Mouse (Mus musculus): ENCODE results near the gene Casr. TPM values are rescaled to one million over a fixed set of nuclear protein-coding genes. Genes with fewer than 3 reads are reported as not detected.

Gene Casr
- 0.20 TPM in 1 of 2 replicates, not detected in the other for polyA plus RNA-seq (2014; fragmentation: Nextera tagmentation; extraction: Ambion mirVana)

DNA sequence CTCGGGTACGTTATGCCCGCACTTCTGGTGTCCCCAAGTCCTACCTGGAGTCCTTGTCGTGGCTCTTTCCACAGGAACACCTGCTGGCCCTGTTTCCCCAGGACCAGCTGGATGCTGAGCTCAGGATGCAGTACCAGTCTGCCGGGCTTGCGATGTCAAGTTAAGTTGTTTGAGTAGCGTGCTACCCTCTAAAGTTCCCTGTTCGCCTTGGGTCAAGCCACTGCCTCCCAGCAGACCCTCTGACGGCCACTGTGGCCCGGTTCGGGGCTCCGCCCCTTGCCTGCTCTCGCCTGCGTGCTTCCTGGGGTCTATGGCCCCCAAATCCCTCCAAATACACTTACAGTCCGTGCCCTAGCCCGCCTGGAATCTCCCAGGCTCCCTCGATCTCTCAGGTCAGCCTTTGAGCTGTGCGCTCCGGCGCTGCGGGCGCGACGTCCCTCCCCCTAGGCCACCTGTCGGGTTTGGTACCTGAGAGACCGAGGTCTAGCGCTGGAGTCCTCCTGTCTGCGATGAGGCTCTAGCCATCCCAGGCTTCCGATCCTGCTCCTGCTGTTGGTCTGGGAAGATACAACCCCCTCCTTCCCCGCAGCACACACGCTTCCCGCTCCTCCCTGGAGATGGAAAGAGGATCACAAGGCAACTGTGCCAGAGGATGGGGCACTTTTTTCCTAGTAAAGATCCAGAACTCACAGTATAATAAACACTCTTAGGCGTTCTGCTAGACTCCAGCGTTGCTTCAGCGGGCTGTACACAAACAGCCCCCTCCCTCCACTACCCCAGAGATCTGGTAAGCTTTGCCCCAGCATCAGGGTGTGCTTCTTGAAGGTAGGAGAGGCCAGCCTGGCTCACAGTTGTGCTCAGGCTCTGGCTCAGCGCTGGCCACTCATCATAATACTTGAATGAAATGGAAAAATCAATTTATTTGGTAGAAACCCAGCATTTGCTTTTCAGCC is at the start of gene Casr:
TSS of gene Casr (minus strand) at position 756 of the 953 bp plus-strand sequence.
- Histone ChIP-seq H3K9ac (ENCODE audit: low read length) (peak within 1 kb of the TSS; percentile 46), H3K4me2 (peak within 1 kb of the TSS; percentile 92), H3K4me1 (ENCODE audit: control insufficient read depth, insufficient read depth, low read length) (peaks cover 4% of the 10 kb centered on the region; the same call in 1 of the 2 replicates), H3K4me3 (ENCODE audit: low read depth, low read length) (peak within 1 kb of the TSS; percentile 40), H3K9me3 (ENCODE audit: control insufficient read depth, low read length) (no peaks in the 10 kb centered on the region), H3K36me3 (ENCODE audit: control insufficient read depth, insufficient read depth, low read length) (no peaks in the 10 kb centered on the region), H3K27ac (ENCODE audit: low read depth, low read length) (no peak within 1 kb of the TSS), H3K27me3 (ENCODE audit: control insufficient read depth, insufficient read depth, low read length) (peaks cover 10% of the 10 kb centered on the region; the same call in 1 of the 2 replicates)
- ATAC-seq (ENCODE audit: low FRiP score) = peak; percentile 57
- DNase-seq (ENCODE audit: low spot score, missing footprints) = peak; percentile 92
- 2% methylated on average over 36 of the region's 36 CpGs for WGBS

DNA sequence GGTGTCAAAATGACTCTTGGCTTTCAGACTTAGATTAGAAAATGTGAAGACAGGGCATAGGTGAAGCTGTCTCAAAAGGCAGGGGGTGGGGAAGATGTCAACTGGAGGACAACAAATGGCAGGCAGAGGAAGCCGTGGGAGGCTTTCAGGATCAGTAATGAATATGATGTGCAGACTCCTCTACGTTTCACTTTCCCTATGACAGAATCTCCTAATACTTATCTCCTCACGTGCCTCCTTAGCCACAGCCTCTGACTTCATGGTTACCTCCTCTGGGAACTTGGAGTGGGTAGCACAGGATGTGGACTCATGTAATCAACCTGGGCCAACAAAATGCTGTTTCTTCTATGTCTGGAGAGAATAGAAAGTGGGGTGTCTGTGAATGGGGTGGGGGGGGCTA is 40.7 kb upstream of the Casr start:
- 79% methylated on average over 3 of the region's 3 CpGs for WGBS
- no peak for DNase-seq (ENCODE audit: low spot score, missing footprints)
- H3K27me3 ChIP-seq (ENCODE audit: control insufficient read depth, insufficient read depth, low read length) = no peaks in the 10 kb centered on the region

DNA sequence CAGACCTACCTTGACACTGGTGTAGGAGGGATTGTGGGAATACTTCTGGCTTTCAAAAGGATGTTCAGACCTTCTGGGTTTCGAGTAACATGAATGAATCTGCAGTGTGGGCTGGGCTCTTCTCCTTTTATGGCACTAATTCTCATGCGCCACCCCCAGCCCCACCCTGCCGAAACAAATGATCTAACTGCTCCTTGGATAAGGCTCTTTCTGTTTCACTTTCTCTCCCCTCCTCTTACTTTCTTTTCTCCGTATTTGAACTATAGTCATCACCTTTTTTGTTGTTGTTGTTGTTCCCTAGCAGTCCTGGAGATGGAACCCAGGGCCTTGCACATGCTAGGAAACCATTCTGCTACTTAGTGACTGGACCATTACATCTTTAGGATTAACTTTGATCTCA is 36.3 kb upstream of the Casr start:
- Histone ChIP-seq H3K9me3 (ENCODE audit: control insufficient read depth, low read length) (no peaks in the 10 kb centered on the region), H3K4me2 (no peak overlapping the region), H3K9ac (ENCODE audit: low read length) (no peak overlapping the region), H3K4me3 (ENCODE audit: low read depth, low read length) (no peak overlapping the region), H3K27ac (ENCODE audit: low read depth, low read length) (no peak overlapping the region), H3K36me3 (ENCODE audit: control insufficient read depth, insufficient read depth, low read length) (no peaks in the 10 kb centered on the region), H3K4me1 (ENCODE audit: control insufficient read depth, insufficient read depth, low read length) (no peaks in the 10 kb centered on the region), H3K27me3 (ENCODE audit: control insufficient read depth, insufficient read depth, low read length) (no peaks in the 10 kb centered on the region)
- DNase-seq (ENCODE audit: low spot score, missing footprints) (no peak), ATAC-seq (ENCODE audit: low FRiP score) (no peak)
- WGBS = 84% methylated on average over 4 of the region's 4 CpGs

More for the DNA sequence above, 40.7 kb upstream of the Casr start:
- ATAC-seq (ENCODE audit: low FRiP score) = no peak
- Histone ChIP-seq H3K4me2 (no peak overlapping the region), H3K36me3 (ENCODE audit: control insufficient read depth, insufficient read depth, low read length) (no peaks in the 10 kb centered on the region), H3K9me3 (ENCODE audit: control insufficient read depth, low read length) (no peaks in the 10 kb centered on the region), H3K4me1 (ENCODE audit: control insufficient read depth, insufficient read depth, low read length) (no peaks in the 10 kb centered on the region), H3K4me3 (ENCODE audit: low read depth, low read length) (no peak overlapping the region), H3K9ac (ENCODE audit: low read length) (no peak overlapping the region), H3K27ac (ENCODE audit: low read depth, low read length) (no peak overlapping the region)

DNA sequence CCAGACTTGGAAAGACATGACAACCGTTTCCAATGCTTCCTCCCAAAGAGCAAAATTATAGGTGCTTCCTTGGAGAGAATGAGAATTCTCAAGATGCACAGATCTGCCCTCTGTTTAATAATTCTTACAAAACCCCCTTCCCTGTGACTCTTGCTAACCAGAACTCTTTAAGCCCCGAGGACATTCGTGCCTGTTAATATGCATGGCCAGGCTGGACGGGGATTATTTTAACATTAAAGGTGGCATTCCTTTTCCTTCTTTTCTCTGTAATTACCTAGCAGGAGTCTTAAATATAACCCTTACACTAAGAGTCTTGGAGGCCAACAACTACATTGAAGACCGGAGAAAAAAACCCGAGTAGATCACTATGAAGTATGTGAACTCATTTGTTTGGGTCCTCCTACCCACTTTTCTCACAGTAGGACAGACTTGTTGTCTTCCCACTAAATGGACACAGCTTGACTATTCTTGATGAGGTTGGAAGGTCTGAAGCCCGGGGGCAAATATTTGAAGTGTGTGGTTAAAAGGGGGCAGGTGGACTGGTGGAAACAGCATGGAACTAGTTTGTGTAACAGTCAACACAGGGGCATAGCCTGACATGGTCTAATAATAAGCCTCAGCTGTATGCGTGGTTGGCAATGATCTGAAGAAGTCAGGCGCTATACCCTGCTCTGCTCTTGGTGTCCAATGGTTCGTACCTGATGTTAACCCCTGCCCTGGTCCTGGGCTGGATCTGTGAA is 34.9 kb upstream of the Casr start:
- H3K4me3 ChIP-seq (ENCODE audit: low read depth, low read length) = no peak overlapping the region
- no peak for DNase-seq (ENCODE audit: low spot score, missing footprints)
- no peaks in the 10 kb centered on the region for H3K27me3 ChIP-seq (ENCODE audit: control insufficient read depth, insufficient read depth, low read length)
- no peak overlapping the region for H3K4me2 ChIP-seq
- no peaks in the 10 kb centered on the region for H3K4me1 ChIP-seq (ENCODE audit: control insufficient read depth, insufficient read depth, low read length)
- no peaks in the 10 kb centered on the region for H3K36me3 ChIP-seq (ENCODE audit: control insufficient read depth, insufficient read depth, low read length)
- no peak for ATAC-seq (ENCODE audit: low FRiP score)
- H3K9ac ChIP-seq (ENCODE audit: low read length) = no peak overlapping the region
- 92% methylated on average over 10 of the region's 10 CpGs for WGBS
- no peak overlapping the region for H3K27ac ChIP-seq (ENCODE audit: low read depth, low read length)
- no peaks in the 10 kb centered on the region for H3K9me3 ChIP-seq (ENCODE audit: control insufficient read depth, low read length)

DNA sequence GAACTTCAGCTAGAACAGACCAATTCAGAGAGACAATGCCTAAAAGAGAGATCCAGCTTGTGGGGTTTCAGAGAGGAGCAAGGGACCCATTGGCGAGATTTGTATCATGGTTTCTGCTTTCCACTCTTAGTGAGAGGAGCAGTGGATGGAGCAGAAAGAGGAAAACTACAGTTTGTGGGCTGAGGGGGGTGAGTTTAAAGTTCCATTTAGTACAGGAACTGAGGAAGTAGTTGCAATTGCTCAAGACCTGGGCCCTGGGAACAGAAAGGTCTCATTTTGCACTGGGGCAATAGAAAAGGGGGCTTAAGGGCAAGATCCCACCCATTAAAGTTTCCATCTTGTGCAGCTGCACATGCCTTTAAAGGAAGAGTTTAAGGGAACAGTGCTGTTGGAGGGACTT is 28.0 kb upstream of the Casr start:
- H3K27me3 ChIP-seq (ENCODE audit: control insufficient read depth, insufficient read depth, low read length) = no peaks in the 10 kb centered on the region
- no peaks in the 10 kb centered on the region for H3K9me3 ChIP-seq (ENCODE audit: control insufficient read depth, low read length)
- H3K4me2 ChIP-seq = no peak overlapping the region
- H3K4me3 ChIP-seq (ENCODE audit: low read depth, low read length) = no peak overlapping the region
- H3K9ac ChIP-seq (ENCODE audit: low read length) = no peak overlapping the region
- H3K36me3 ChIP-seq (ENCODE audit: control insufficient read depth, insufficient read depth, low read length) = no peaks in the 10 kb centered on the region
- WGBS = 78% methylated on average over 1 of the region's 1 CpGs
- no peak overlapping the region for H3K27ac ChIP-seq (ENCODE audit: low read depth, low read length)
- ATAC-seq (ENCODE audit: low FRiP score) = no peak
- no peaks in the 10 kb centered on the region for H3K4me1 ChIP-seq (ENCODE audit: control insufficient read depth, insufficient read depth, low read length)
- DNase-seq (ENCODE audit: low spot score, missing footprints) = no peak

DNA sequence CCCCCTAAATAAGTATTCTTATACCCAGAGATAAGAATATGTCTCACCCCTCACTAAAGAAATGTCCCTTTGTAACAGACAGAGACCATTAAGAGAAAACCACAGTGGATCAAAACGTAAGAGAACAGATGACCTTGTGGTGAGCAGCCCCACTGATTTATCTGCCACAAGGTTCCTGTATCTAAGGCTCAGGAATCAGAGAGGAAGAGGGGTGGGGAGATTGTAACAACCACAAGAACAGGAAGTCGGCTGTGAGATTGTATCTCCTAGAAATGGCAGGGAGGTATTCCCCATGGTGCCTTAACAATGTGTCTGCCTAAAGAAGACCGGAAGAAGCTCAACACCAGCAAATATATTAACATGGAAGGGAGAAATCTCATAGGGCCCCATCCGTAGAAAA is 26.0 kb upstream of the Casr start:
- Histone ChIP-seq H3K4me2 (no peak overlapping the region), H3K9ac (ENCODE audit: low read length) (no peak overlapping the region), H3K27ac (ENCODE audit: low read depth, low read length) (no peak overlapping the region), H3K36me3 (ENCODE audit: control insufficient read depth, insufficient read depth, low read length) (no peaks in the 10 kb centered on the region), H3K4me3 (ENCODE audit: low read depth, low read length) (no peak overlapping the region), H3K4me1 (ENCODE audit: control insufficient read depth, insufficient read depth, low read length) (no peaks in the 10 kb centered on the region), H3K27me3 (ENCODE audit: control insufficient read depth, insufficient read depth, low read length) (no peaks in the 10 kb centered on the region), H3K9me3 (ENCODE audit: control insufficient read depth, low read length) (no peaks in the 10 kb centered on the region)
- ATAC-seq (ENCODE audit: low FRiP score) (no peak), DNase-seq (ENCODE audit: low spot score, missing footprints) (no peak)
- 82% methylated on average over 4 of the region's 4 CpGs for WGBS

DNA sequence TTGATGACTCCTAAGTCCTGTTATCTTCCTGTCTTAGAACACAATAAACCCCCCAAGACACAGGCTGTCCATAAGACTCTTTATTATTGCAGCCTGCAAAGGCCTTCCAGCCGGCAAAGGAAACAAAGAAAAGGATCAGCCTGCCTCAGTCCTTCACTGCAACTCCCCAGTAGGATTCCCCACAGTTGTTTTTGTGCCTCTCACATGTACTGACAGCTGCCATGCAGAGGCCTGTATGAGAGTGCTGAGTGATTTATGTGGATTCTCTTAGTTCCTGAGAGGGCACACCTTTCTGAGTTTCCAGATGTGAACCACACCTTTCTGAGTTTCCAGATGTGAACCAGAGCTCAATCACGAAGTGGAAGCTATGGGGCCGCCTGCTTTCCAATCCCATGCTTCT is 20.1 kb upstream of the Casr start:
- Histone ChIP-seq H3K4me1 (ENCODE audit: control insufficient read depth, insufficient read depth, low read length) (no peaks in the 10 kb centered on the region), H3K36me3 (ENCODE audit: control insufficient read depth, insufficient read depth, low read length) (no peaks in the 10 kb centered on the region), H3K9ac (ENCODE audit: low read length) (no peak overlapping the region), H3K4me3 (ENCODE audit: low read depth, low read length) (no peak overlapping the region), H3K9me3 (ENCODE audit: control insufficient read depth, low read length) (no peaks in the 10 kb centered on the region), H3K27me3 (ENCODE audit: control insufficient read depth, insufficient read depth, low read length) (no peaks in the 10 kb centered on the region), H3K4me2 (no peak overlapping the region), H3K27ac (ENCODE audit: low read depth, low read length) (no peak overlapping the region)
- 46% methylated on average over 3 of the region's 3 CpGs for WGBS
- ATAC-seq (ENCODE audit: low FRiP score) = no peak
- no peak for DNase-seq (ENCODE audit: low spot score, missing footprints)

DNA sequence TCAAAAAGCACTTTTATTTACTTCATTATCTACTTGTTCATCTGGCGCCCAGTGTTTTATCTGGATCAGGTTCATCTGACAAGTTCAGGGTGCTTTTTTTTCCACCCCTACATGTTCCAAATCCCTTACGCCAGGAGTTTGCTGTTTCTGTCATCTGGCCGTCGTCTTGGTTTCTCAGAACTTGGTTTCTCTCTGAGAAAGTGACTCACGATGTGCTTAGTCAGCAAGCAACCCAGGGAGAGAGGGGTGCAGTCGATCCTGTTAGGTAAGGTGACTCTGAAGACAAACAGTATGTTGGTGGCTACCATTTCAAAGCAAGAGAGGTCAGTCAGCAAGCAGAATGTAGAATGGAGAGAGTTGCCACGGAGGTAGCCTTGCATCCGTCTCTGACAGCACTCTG is 10.0 kb upstream of the Casr start:
- no peak for DNase-seq (ENCODE audit: low spot score, missing footprints)
- H3K9ac ChIP-seq (ENCODE audit: low read length) = no peak overlapping the region
- no peak overlapping the region for H3K4me2 ChIP-seq
- H3K27ac ChIP-seq (ENCODE audit: low read depth, low read length) = no peak overlapping the region
- H3K27me3 ChIP-seq (ENCODE audit: control insufficient read depth, insufficient read depth, low read length) = no peaks in the 10 kb centered on the region
- no peak overlapping the region for H3K4me3 ChIP-seq (ENCODE audit: low read depth, low read length)
- H3K4me1 ChIP-seq (ENCODE audit: control insufficient read depth, insufficient read depth, low read length) = no peaks in the 10 kb centered on the region
- H3K36me3 ChIP-seq (ENCODE audit: control insufficient read depth, insufficient read depth, low read length) = no peaks in the 10 kb centered on the region
- H3K9me3 ChIP-seq (ENCODE audit: control insufficient read depth, low read length) = no peaks in the 10 kb centered on the region
- ATAC-seq (ENCODE audit: low FRiP score) = no peak
- WGBS = 84% methylated on average over 8 of the region's 8 CpGs

DNA sequence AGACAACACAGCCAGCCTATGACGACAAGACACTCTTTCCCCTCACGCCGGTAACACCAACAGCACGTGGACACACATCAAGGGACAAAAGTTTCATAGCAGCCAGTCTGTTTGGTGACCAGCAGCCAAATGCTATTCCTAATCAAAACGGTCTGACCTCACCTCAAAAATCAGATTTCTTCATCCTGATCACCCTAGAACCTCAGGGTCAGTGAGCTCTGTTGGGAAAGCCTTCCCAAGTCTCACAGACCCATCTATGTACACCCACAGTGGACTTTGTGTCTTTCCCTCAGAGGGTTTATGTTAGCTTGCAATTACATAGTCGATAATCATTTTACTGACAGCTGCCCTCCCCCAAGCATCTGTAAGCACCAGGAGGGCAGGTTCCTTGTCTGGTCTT is 2.4 kb downstream of the Casr start:
- Histone ChIP-seq H3K4me1 (ENCODE audit: control insufficient read depth, insufficient read depth, low read length) (peaks cover 4% of the 10 kb centered on the region; the same call in 1 of the 2 replicates), H3K9ac (ENCODE audit: low read length) (no peak overlapping the region), H3K4me3 (ENCODE audit: low read depth, low read length) (no peak overlapping the region), H3K27ac (ENCODE audit: low read depth, low read length) (no peak overlapping the region), H3K36me3 (ENCODE audit: control insufficient read depth, insufficient read depth, low read length) (no peaks in the 10 kb centered on the region), H3K27me3 (ENCODE audit: control insufficient read depth, insufficient read depth, low read length) (peaks cover 10% of the 10 kb centered on the region; the same call in 1 of the 2 replicates), H3K4me2 (no peak overlapping the region), H3K9me3 (ENCODE audit: control insufficient read depth, low read length) (no peaks in the 10 kb centered on the region)
- 88% methylated on average over 6 of the region's 6 CpGs for WGBS
- DNase-seq (ENCODE audit: low spot score, missing footprints) (no peak), ATAC-seq (ENCODE audit: low FRiP score) (no peak)

Data from midbrain, embryonic 11.5 days (tissue).